Mouse (Mus musculus): ENCODE measurements at regions not wholly inside any gene's neighbourhood (a gene's known extent, or its start where the extent isn't known, plus 50 kb on each side); places are given as distances from the start of the nearest gene placed in this dataset.

- Histone ChIP-seq H3K4me1 (no peaks in the 10 kb centered on the region), H3K27me3 (no peaks in the 10 kb centered on the region), H3K9ac (no peak overlapping the region), H3K27ac (no peak overlapping the region), H3K36me3 (replicated peaks) (no peaks in the 10 kb centered on the region), H3K4me2 (no peak overlapping the region), H3K9me3 (no peaks in the 10 kb centered on the region), H3K4me3 (replicated peaks) (no peak overlapping the region)
- 53% methylated on average over 5 of the region's 5 CpGs for WGBS
- peak; percentile 41; the same call in 1 of the 2 replicates for ATAC-seq (ENCODE audit: low FRiP score)
Measured at GRCm38 (mm10) chrX:57869648-57870047, 152.9 kb upstream of the Zic3 start.

DNA sequence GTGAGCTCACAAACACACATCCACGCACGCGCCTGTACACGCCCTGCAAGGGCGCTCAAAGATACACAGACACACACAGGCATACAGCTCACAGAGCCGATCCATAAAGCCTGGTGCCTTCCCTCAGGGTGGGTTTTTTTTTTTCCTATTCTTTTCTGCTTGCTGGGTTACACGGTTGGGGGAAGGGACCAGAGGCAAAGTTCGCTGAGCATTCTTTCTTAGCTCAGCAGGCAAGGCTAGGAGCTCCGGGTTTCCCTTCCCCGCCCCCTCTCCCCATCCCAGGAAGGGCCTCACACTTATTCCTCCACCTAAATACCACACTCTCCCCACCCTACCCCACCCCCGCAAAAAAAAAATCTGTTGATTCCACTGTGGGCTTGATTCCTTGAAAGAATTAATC lies 105.8 kb upstream of the Zic3 start:
- Histone ChIP-seq H3K4me2 (peak overlapping the region; percentile 32; the same call in 1 of the 2 replicates), H3K9me3 (no peaks in the 10 kb centered on the region), H3K36me3 (replicated peaks) (no peaks in the 10 kb centered on the region), H3K9ac (no peak overlapping the region), H3K27me3 (peaks cover 15% of the 10 kb centered on the region), H3K4me1 (no peaks in the 10 kb centered on the region; the same call in 1 of the 2 replicates), H3K27ac (no peak overlapping the region), H3K4me3 (replicated peaks) (no peak overlapping the region)
- 0 out of 2 replicates have a peak, but pooled peaks have one; percentile 12 for ATAC-seq (ENCODE audit: low FRiP score)
- WGBS: 16% methylated on average over 11 of the region's 11 CpGs

- H3K4me2 ChIP-seq: peak overlapping the region; percentile 32
- 22% methylated on average over 21 of the region's 21 CpGs for WGBS
- H3K4me1 ChIP-seq: no peaks in the 10 kb centered on the region; the same call in 1 of the 2 replicates
- no peak overlapping the region for H3K9ac ChIP-seq
- no peak overlapping the region for H3K27ac ChIP-seq
- H3K4me3 ChIP-seq (replicated peaks): no peak overlapping the region
- peaks cover 15% of the 10 kb centered on the region for H3K27me3 ChIP-seq
- no peaks in the 10 kb centered on the region for H3K9me3 ChIP-seq
- ATAC-seq (ENCODE audit: low FRiP score): no peak
- no peaks in the 10 kb centered on the region for H3K36me3 ChIP-seq (replicated peaks)
Measured at GRCm38 (mm10) chrX:57917441-57918145, 104.9 kb upstream of the Zic3 start.

DNA sequence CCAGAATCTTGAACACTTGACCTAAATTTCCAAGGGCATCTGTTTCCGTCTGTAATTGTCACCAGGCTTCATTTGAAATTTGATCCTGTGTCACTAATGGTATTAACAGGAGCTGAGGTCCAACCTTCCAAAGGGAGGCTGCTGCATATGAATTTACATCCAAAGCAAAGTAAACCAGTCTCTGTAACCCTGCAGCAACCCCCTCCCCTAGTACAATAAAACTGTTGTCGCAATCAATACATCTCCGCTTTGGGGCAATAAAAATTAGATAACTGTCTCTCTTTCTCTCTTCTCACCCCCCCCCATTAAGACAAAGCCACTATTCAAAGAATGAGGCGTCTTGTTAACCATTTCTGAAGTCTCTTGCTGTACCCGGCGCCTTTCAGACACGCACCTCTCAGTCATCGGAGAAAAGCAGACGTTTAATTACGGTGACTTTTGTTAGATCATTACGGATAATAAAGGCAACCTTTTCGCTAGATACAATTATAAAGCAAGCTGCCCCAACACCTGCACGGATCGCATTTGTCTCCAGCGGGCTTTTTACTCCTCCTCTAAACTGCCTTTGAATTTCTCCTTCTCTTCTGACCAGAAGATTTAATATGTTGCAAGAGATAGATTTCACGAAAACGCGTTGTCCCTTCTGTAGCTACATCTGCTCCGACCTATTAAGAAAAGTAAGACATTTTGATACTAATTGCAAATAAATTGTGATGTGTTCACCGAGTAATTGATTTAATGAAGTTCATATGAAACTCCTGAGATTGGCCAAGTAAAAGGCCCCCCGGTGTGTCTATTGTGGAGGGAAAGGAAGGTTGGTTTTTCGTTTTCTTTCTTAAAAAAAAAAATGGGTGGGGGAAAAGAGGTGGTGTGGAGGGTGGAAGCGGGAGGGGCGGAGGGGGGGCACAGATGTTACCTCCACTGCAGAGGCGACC lies 104.1 kb upstream of the Zic3 start:
- H3K4me1 ChIP-seq: peaks cover 3% of the 10 kb centered on the region; the same call in 1 of the 2 replicates
- WGBS: 20% methylated on average over 25 of the region's 25 CpGs
- no peak overlapping the region for H3K27ac ChIP-seq
- no peaks in the 10 kb centered on the region for H3K9me3 ChIP-seq
- no peaks in the 10 kb centered on the region for H3K36me3 ChIP-seq (replicated peaks)
- H3K4me3 ChIP-seq (replicated peaks): no peak overlapping the region
- peaks cover 22% of the 10 kb centered on the region for H3K27me3 ChIP-seq
- H3K9ac ChIP-seq: no peak overlapping the region
- no peak for ATAC-seq (ENCODE audit: low FRiP score)
- H3K4me2 ChIP-seq: peak overlapping the region; percentile 6; the same call in 1 of the 2 replicates

GRCm38 (mm10) chrX:57919886-57920285 lies 102.6 kb upstream of the Zic3 start:
- Histone ChIP-seq H3K27ac (peak overlapping the region; percentile 36; the same call in 1 of the 2 replicates), H3K4me1 (peaks cover 3% of the 10 kb centered on the region; the same call in 1 of the 2 replicates), H3K4me3 (replicated peaks) (peak overlapping the region; percentile 14), H3K9ac (peak overlapping the region; percentile 21; the same call in 1 of the 2 replicates), H3K27me3 (peaks cover 22% of the 10 kb centered on the region), H3K4me2 (peak overlapping the region; percentile 43), H3K36me3 (replicated peaks) (no peaks in the 10 kb centered on the region), H3K9me3 (no peaks in the 10 kb centered on the region)
- 23% methylated on average over 16 of the region's 17 CpGs for WGBS
- no peak for ATAC-seq (ENCODE audit: low FRiP score)

DNA sequence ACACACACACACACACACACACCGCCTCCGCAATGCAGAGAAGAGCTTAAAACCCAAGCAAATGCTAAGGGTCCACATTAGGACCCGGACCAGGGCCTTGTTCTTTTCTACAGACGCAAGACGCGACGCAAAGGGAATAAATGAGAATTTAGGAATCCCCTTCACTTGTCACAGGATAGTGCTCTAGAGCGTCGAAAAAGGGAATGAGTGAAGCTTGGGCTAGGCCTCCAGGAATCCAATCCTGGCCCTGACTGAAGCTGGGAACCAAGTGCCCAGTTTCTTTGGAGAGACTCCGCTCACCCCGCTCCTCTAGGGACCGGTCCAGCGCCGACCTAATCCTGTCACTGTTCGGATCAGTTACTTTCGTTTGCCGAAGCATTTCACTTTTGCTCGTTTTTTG lies 102.1 kb upstream of the Zic3 start:
- Histone ChIP-seq H3K36me3 (replicated peaks) (no peaks in the 10 kb centered on the region), H3K4me1 (peaks cover 3% of the 10 kb centered on the region; the same call in 1 of the 2 replicates), H3K9me3 (no peaks in the 10 kb centered on the region), H3K27ac (peak overlapping the region; percentile 46; the same call in 1 of the 2 replicates), H3K4me3 (replicated peaks) (peak overlapping the region; percentile 7; the same call in 1 of the 2 replicates), H3K4me2 (peak overlapping the region; percentile 43), H3K27me3 (peaks cover 22% of the 10 kb centered on the region), H3K9ac (peak overlapping the region; percentile 21)
- 26% methylated on average over 18 of the region's 18 CpGs for WGBS
- ATAC-seq (ENCODE audit: low FRiP score): no peak

- Histone ChIP-seq H3K9ac (no peak overlapping the region), H3K9me3 (no peaks in the 10 kb centered on the region), H3K27ac (no peak overlapping the region), H3K4me1 (peaks cover 3% of the 10 kb centered on the region; the same call in 1 of the 2 replicates), H3K4me3 (replicated peaks) (peak overlapping the region; percentile 21), H3K36me3 (replicated peaks) (no peaks in the 10 kb centered on the region), H3K4me2 (peak overlapping the region; percentile 43), H3K27me3 (peaks cover 22% of the 10 kb centered on the region)
- WGBS: 20% methylated on average over 16 of the region's 16 CpGs
- ATAC-seq (ENCODE audit: low FRiP score): peak; percentile 27; the same call in 1 of the 2 replicates
Measured at GRCm38 (mm10) chrX:57921294-57921693, 101.2 kb upstream of the Zic3 start.

DNA sequence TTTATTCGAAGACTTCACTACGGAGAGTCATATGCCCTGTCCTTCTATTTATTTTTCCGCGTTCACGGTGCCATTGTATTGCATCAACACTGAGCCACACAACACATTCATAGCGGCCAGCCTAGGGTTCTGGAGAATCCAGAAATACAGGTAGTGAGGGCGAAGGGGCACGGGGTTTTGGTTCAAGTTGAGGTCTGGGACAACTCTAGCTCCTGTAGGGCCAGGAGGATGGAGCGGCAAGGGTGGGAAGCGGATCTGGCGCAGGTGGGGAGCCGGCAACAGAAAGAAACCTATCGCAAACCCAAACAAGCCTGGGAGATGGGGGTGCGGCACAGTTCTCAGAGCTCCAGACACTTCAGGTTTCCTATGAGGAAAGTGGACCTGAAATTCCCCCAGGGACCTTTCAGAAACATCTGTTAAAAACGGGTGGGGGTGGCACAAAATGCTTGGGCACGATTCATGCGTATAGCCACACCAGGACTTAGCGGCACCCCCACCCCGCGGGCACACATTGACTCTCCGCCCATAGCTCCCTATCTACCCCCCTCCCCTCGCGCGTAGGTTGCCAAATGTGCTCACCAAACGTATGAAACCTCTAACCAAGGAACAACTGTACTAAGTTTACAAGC lies 100.6 kb upstream of the Zic3 start:
- H3K27ac ChIP-seq: 0 out of 2 replicates have a peak overlapping the region, but pooled peaks have one; percentile 53
- peaks cover 22% of the 10 kb centered on the region for H3K27me3 ChIP-seq
- no peak overlapping the region for H3K9ac ChIP-seq
- peak overlapping the region; percentile 21 for H3K4me3 ChIP-seq (replicated peaks)
- peak overlapping the region; percentile 43 for H3K4me2 ChIP-seq
- ATAC-seq (ENCODE audit: low FRiP score): peak; percentile 22; the same call in 1 of the 2 replicates
- H3K9me3 ChIP-seq: no peaks in the 10 kb centered on the region
- WGBS: 17% methylated on average over 25 of the region's 25 CpGs
- peaks cover 3% of the 10 kb centered on the region; the same call in 1 of the 2 replicates for H3K4me1 ChIP-seq
- no peaks in the 10 kb centered on the region for H3K36me3 ChIP-seq (replicated peaks)

- Histone ChIP-seq H3K4me1 (peaks cover 3% of the 10 kb centered on the region; the same call in 1 of the 2 replicates), H3K36me3 (replicated peaks) (no peaks in the 10 kb centered on the region), H3K9ac (no peak overlapping the region), H3K27me3 (peaks cover 18% of the 10 kb centered on the region), H3K9me3 (no peaks in the 10 kb centered on the region), H3K27ac (no peak overlapping the region), H3K4me2 (no peak overlapping the region), H3K4me3 (replicated peaks) (no peak overlapping the region)
- ATAC-seq (ENCODE audit: low FRiP score): no peak
- 34% methylated on average over 5 of the region's 5 CpGs for WGBS
Measured at GRCm38 (mm10) chrX:57923836-57924235, 98.7 kb upstream of the Zic3 start.

DNA sequence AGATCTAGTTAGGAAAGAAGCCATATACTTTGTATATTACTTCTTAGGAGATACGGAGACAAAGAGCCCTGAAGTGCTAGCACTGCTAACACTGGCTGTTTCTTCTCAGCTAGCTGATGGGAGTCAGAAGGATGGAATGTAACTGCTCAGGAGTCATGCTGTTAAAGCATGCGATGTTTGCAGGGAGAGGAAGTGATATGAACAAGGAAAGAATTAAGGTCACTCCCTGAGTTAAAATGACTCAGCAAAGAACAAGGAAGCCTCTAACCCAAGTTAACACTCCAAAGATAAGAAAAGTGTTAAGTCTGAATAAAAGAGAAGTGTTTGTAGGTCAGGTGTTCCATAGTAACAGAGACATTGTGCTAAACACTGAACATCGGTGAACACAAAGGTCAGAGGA lies 86.9 kb upstream of the Zic3 start:
- ATAC-seq (ENCODE audit: low FRiP score): no peak
- H3K27ac ChIP-seq: no peak overlapping the region
- H3K4me2 ChIP-seq: no peak overlapping the region
- no peaks in the 10 kb centered on the region for H3K36me3 ChIP-seq (replicated peaks)
- 60% methylated on average over 3 of the region's 3 CpGs for WGBS
- no peaks in the 10 kb centered on the region for H3K27me3 ChIP-seq
- H3K9me3 ChIP-seq: no peaks in the 10 kb centered on the region
- no peaks in the 10 kb centered on the region for H3K4me1 ChIP-seq
- H3K9ac ChIP-seq: no peak overlapping the region
- no peak overlapping the region for H3K4me3 ChIP-seq (replicated peaks)

- H3K4me1 ChIP-seq: no peaks in the 10 kb centered on the region
- ATAC-seq (ENCODE audit: low FRiP score): peak; percentile 46; the same call in 1 of the 2 replicates
- no peaks in the 10 kb centered on the region for H3K36me3 ChIP-seq (replicated peaks)
- H3K4me2 ChIP-seq: no peak overlapping the region
- no peaks in the 10 kb centered on the region for H3K27me3 ChIP-seq
- H3K27ac ChIP-seq: no peak overlapping the region
- H3K4me3 ChIP-seq (replicated peaks): no peak overlapping the region
- no peak overlapping the region for H3K9ac ChIP-seq
- no peaks in the 10 kb centered on the region for H3K9me3 ChIP-seq
- 25% methylated on average over 6 of the region's 6 CpGs for WGBS
Measured at GRCm38 (mm10) chrX:57938248-57938836, 84.2 kb upstream of the Zic3 start.

Measured in forebrain, embryonic 12.5 days (tissue).